Mouse (Mus musculus) small intestine, adult 2 months (tissue): ENCODE data around the gene Olfr1184.

ENCODE experiments used
- CTCF ChIP-seq: fragments of 200-500 bp; IDR thresholded peaks from 2 replicates; pipeline ENCODE4 v1.5.1; 2012; ENCODE audit warnings: low read depth, mild to moderate bottlenecking, control low read depth, inconsistent platforms, low read length, moderate library complexity, mixed read lengths; ENCODE audit not compliant: insufficient replicate concordance, insufficient read length; ENCODE audit errors: extremely low read depth
- POLR2A ChIP-seq: fragments of 200-500 bp; IDR thresholded peaks from 2 replicates; pipeline ENCODE4 v1.6.1; 2012; ENCODE audit warnings: low read depth, mild to moderate bottlenecking, control low read depth, inconsistent platforms, low read length, moderate library complexity

DNA sequence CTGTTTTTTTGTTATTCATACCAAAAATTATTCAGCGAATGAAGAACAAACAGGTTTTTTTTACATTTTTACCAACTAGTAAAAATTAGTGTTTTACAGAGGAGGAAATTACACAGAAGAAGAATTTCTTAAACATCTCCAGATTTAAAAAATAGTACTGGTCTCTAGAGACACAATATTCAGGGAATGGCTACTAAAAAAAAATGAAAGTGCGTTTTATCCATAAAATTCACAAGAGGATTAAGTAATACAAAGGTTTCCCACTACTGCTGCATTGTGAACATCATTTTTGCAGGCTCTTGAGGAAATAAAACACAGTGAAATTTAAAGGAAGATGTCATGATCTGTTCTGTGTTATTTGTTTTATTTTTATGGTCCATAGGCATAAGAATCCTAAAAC, at the start of gene Olfr1184:
- no peak for TF ChIP-seq POLR2A
- TF ChIP-seq CTCF, result no peak
